Mouse (Mus musculus): ENCODE results near the gene Clcnka.

Clcnka gene

DNA sequence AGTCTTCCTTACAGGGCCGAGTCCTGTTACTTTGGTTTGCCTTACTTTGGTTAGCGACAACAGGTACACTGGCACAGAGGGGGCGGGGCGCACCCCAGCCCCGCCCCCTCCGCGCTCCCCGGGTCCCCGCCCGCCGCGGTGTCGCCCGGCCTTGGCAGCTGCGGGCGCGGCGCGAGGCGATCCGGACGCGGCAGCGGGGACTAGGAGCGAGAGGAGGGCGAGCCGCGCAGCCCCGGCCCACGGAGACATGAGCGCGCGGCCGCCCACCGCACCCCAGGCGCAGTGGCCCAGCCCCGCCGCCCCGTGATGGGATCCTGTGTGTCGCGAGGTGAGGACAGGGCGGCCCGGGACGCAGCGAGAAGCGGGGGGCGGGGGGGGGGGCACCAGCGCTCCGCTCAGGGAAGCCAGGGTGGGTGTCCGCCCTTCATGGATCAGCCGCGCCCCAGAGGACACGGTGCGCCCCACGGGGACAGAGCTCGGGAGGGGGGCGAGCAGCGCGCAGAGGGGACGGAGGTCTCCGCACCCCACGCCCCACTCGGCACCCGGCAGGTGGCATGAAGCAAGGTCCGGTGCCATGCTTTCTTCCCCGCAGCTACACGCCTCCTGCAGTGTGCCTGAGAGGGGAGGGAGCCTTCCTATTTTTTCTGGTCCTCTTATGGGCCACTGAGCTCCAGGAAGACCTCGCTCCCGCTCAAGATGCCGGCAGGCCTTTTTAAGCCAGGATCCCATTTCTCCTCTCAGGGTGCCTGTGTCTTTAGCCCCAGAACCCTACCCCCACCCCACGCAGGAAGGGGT lies 30.3 kb downstream of the Clcnka start, which contains the start of gene Fam131c:
Gene Fam131c, plus strand, starts transcription at position 224 of the 795 bp plus-strand sequence.
- peak; percentile 43 to 69 for DNase-seq

DNA sequence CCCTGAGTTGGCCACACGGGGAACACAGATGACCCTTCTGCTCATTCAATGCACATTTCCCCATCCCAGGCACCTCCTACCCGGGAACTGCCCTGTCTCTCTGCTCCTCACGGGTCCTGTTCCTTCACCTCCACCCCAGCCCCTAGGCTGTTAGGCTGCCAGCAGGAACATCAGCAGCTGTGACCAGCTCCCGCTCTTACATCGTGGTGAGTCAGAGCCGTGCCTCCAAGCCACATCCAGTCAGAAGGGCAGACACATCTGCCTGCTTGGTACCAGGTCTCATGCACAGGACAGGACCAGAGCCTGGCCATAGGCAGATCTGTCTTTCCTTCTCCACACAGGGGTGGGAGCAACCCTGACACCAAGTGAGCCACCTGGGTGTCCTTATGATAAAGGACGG lies 32.6 kb downstream of the Clcnka start:
- DNase-seq: no peak

DNA sequence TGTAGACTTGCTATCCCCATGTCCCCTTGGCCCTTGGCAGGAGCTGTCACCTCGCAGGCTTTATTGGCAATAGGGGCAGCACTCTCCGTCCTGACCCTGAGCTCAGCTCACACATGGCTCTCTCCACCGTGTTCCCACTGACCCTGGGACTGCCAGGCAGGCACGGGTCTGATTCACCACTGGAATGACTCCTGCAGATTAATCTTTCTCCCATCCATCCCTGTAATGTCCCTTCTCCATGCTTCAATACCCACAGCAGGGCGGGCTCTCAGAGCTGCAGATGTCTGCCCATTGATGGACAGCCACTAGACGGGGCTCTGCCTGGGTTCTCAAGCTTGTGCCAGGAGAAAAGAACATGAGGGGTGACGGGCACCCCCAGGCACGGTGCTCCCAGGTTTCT lies 33.4 kb downstream of the Clcnka start:
- DNase-seq: no peak

DNA sequence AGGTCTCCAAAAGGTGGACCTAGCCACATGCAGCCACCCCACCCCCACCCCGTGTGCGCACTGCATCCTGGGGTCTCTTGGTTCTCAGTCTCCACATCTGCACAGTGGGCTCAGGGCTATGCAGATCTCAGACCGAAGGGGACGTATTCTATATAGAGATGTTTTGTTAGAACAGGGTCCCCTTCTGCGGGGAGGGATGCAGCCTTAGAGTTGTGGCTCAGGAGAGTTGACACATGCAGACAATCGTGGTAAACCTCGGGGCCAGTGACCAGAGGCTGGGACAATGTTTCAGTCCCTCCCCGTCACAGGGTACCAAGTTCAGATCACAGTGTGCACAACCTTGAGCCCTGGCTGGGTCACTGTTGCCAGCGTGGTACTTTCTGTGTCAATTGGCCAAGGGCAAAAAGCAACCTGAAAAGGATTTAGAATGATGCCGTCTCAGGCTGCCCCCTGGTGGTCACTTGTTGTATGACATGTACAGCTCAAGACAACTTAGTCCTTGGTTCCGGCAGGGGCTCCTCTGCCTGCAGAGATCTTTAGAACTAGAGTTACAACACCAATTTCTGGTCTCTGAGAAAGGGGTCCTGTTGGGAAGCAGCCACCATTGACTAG lies 35.5 kb downstream of the Clcnka start:
- peak; percentile 81 to 87 for DNase-seq

DNA sequence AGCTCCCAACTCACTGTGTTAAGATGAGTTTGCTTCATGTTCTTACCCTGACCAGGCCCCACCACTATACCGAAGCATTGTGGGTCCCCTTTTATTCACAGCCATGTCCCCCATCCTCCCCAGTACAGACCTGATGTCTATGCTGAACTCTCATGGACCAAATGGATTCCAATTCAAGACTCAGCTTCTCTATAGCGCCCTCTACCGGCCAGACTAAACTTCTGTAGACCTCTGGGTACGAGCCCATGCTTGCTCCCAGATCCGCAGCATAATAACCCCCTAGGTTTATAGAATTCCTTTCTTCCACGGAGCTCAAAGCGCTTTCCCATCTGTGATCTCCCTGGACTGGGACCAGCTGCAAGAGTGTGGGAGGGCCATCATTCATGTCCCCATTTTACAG lies 37.7 kb downstream of the Clcnka start:
- peak in 1 of 2 experiments; percentile 35 for DNase-seq

DNA sequence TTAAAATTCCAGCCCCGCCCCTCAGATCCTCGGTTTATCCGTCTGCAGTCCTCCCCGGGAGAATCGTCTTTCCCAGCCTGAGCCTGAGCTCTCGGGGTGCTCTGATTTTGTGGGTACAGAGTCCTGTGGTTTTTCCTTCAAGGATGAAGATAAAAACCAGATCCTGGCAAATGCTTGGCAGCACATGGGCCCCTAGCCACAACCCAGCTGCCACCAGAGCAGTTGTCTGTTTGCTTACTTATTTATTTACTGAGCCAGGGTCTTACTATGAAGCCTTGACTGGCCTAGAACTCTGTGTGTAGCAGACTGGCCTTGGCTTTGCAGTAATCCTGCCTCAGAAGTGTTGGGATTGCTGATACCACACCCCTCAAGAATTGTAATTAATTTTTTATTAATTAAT lies 39.3 kb downstream of the Clcnka start:
- DNase-seq: no peak

DNA sequence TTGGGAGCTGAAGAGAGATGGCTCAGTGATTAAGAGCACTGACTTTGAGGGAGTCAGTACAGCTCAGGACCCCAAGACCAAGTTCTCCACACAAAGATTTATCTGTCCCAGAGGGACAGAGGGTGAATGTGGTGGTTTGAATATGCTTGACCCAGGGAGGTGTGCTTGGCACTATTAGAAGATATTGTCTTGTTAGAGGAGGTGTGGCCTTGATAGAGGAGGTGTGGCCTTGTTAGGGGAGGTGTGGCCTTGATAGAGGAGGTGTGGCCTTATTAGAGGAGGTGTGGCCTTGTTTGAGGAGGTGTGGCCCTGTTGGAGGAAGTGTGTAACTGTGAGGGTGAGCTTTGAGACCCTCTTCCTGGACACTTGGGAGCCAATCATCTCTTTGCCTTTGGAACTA lies 40.7 kb downstream of the Clcnka start:
- DNase-seq: no peak

DNA sequence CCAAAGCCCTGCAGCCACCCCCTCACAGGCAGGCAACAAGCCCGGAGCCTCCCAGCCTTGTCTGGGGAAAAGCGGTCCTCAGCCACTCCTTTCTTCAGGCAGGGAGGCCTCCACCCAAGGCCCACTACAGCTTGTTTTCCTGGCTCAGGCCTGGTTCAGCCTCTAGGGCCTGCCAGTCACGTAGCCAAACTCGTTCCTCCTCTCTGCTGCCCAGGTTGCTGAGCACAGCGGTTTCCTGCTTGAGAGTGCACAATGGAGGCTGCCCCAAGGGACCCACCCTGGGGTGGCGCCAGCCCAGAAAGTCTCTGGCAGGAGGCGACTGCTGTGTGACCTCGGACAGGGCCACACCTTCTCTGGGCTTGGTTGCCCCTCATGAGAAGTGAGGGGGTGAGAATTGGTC lies 44.7 kb downstream of the Clcnka start:
- no peak for DNase-seq

DNA sequence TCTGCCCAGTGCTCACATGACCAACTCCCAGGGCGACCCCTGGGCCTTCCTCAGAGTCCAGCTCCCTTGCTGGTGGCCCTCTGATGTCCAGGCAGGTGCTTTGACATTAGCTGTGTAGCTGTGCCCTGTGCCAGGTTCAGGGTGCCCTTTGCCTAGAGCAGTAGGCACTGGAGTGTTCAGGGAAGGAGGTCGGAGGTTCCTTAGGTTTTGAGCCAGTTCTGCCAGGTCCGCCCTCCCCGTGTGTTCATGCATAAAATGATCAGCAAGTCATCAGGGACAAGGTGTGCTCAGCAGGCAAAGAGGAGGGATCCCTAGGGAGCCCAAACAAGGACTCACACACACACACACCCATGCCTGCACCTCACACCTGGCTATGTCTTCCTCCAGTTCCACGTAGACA lies 45.5 kb downstream of the Clcnka start:
- DNase-seq: no peak

DNA sequence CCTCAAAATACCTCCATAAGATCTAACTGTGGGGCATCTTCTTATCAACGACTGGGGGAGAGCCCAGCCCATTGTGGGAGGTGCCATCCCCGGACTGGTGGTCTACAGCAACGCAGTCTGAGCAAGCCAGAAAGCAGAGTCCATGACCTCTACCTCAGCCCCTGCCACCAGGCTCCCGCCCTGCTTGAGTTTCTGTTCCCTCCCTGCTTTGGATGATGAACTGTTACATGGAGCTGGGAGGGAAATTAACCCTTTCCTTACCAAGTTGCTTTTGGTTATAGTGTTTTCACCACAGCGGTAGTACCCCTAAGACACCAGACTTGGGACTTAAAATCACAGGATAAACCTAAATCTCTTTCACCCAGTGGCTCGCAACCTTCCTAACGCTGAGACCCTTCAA lies 46.6 kb downstream of the Clcnka start:
- no peak for DNase-seq

DNA sequence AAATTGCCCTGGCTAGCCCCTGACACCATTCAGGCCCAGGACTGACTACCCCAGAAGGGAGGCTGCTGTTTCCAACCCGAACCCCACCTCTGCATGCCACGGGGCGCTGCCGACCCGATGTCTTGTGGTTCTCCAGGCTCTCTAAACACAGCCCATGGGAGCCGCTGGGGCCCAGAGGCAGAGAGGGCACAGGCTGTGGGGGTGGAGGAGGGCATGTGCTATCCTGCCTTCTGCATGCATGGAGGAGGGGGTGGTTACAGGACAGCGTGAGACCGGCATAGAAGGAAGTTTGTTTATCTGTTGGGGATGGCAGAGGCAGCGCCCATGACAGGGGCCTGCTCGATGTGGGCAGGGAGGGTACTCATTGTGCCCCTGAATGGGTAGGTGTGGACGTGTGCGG lies 48.5 kb downstream of the Clcnka start:
- no peak for DNase-seq

DNA sequence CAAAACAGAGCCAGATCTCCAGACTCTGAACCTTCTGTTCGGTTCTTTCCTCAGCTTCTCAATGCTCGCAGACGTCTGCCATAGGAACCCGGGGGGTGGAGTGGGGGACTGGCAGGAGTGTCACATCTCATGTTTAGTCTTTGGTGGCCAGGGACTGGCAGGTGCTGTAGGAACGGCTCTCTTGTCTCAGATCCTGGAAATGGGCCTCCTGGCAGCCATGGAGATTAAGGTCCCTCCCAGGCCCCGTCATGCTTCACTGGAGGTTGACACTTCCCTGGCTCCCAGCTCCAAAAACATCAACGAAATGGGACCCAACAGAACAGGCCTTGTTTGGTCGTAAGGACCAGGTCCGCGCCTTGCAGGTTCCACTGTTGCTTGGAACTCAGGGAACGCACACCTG lies 49.9 kb downstream of the Clcnka start:
- no peak for DNase-seq

DNA sequence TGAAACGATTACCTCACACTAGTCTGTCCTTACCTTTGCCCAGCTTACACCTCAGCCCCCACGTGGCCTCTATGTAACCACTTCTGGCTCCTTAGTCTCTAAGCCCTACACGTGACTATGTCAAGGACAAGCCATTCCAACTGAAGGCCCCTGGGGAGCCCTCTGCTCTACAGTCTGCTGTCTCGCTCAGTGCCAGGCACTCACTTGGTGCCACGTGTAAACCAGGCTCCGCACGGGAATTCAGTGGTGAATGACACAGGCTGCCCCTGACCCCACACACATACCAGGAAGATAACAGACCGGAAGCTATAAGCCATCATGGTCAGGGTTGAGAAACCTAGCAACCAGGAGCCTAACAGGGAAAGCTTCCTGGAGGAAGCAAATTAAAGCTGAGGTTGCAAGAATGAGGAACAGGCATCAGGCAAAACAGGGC lies 51.1 kb downstream of the Clcnka start:
- DNase-seq: no peak

DNA sequence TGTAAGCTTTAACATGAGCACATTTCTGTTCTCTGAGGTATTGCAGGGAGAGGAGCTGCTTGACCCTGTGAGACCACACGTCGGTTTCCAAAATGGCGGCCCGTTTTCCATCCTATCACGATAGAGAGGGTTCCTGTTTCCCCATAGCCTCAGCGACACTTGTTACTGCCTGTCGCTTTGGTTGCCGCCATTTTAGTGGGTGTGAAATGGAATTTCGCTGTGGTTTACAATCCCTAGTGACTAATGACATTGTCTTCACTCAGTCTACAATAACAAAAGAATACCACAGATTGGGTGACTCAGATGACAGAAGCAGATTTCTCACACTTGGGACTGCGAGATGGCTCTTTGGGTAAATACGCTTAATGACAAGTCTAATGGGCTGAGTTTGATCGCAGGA lies 53.3 kb downstream of the Clcnka start:
- no peak for DNase-seq

DNA sequence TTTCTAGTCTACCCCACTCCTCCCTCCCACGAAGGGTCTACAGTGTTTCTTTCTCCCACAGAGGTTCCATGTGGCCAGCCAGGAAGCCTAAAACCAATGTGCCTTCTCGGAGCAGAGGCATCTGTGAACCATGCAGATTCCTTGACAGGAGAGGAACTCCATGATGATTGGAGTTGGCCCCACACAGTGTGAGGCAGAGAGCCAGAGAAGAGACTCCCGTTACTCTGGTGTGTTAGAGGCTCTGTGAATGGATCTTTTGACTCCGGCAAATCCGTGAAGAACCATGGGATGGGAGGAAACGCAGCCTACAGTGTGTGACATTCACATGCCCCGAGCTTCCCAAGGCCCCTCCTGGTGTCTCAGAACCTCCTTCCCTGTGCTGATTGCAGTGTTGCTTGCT lies 55.0 kb downstream of the Clcnka start:
- DNase-seq: no peak

DNA sequence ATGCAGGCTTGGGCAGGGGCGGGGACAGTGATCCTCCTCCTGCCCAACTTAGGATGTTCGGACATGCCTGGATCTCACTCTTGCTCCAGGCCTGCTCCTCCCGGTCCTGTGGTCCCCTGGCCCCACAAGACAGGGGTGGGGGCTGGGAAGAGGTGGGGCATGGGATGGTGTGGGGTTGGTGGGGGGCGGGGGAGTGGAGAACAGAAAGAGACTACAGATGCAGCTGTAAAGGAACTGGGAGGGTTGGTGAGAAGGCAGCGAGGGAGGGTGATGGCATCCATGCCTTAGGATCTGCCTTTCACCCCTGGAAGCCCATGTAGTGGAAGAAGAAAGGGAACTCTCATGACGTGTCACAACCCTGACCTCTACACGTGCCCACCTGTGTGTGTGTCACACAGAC lies 57.0 kb downstream of the Clcnka start:
- DNase-seq: no peak

DNA sequence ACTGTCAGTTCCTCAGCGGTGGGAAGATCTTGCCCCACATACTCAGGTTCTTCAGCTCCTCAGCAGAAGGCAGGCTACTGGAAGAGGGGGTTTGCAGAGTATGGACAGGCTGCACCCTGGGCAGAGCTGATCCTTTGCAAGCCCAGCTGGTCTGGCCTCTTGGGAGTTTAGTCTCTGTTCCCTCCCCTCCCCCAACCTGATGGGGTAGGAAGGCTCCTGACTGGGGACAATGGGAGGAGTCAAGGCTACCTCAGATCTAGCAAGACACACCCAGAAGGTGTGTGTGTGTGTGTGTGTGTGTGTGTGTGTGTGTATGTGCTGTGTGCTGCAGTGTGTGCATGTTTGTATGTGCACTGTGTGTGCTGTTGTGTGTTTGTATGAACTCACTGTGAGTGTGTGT lies 59.7 kb downstream of the Clcnka start:
- DNase-seq: no peak

DNA sequence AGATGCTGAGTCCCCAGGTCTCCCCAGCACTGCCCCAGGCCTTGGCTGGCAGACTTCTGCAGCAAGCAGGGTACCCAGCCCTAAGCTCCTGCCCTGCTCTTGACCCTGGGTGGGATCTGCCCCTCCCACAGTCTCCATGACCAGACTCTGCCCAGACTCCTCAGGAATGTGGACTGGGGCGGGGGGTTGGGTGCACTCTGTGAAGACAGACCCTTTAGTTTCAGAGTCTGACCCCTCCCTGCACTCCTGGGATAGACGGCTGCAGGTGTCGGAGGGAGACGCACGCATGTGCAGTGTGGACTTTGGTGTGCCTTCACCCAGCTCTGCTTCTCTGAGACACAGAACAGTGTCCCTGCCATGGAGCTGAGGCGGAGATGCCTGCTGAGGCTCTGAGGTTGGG lies 60.5 kb downstream of the Clcnka start:
- no peak for DNase-seq

DNA sequence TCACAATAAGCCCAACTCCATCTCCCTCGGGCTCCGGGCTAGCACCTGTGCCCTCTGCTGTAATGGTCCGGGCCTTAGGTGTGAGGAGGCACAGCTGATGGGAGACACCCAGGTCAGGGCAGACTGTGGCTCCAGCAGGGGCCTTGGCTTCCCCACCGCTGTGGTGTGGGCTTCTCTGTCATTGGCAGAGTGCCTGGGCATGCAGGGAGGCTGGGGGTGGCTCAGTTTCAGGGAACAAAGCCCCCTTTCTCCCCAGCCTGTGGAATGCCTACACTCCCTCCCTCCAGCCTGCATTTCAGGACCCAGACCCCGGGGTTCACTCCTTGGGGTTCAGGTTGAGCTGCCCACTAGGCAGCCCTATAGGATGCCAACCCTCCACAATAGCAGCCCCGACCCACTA lies 62.3 kb downstream of the Clcnka start:
- no peak for DNase-seq

DNA sequence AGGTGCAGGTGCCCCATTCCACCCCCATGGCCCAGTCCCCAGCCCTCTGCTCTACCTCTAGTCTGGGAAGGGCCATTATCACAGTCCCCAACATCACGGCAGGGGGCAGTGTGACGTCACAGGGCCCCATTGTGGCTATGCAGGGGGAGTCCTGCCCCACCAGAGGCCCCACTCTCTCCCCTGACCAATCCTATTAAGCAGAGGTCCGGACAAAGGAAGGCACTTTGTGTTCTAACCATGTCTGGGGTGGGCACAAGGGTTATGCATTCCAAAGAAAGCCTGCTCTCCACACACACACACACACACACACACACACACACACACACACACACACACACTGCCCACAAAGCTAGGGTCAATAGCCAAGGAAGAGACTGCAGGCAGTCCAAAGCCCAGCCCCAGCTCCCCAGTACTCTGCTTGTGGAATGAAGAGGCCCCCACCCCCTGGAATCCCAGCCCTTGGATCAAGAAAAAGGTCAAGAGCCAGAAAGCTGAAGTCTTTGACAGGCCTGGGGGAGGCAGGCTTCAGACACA lies 63.2 kb downstream of the Clcnka start:
- DNase-seq: no peak

DNA sequence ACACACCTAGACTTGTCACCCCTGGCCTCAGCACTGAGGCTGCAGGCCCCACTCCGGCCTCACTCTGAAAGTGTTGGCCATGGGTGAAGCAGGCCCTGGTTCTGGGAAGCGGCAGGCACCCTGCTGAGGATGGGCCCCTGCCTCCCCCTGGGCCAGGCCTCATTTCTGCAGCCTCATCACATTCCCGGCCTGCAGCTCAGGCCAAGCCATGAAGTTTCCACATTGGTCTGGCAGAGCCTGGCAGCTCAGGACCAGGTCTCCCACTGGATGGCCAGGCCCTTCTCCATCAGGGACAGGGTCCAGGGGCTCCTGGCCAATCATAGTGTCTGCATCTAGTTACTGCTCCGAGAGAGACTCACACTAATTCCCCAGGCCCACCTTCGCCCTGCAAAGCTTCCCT lies 63.8 kb downstream of the Clcnka start:
- DNase-seq: no peak
